Mouse (Mus musculus) layer of hippocampus, postnatal 14 days (tissue): ENCODE results near the gene Wdr86. TPM values are rescaled to one million over a fixed set of nuclear protein-coding genes. Genes with fewer than 3 reads are reported as not detected.

Experiments used
- DNase-seq, 2 experiments: peaks; one replicate each; pipeline ENCODE4 v3.0.0; 2021 to 2022; ENCODE audit warnings: low spot score in 2 of 2, mixed read lengths in 1 of 2
- total RNA-seq, 2 experiments: library from RNA; stranded (reverse); gene quantifications; 2 replicates each; pipeline ENCODE4 v1.2.3; 2021

Wdr86 gene
- total RNA-seq, 2 experiments from 2014 or later = 1.1 to 4.7 TPM

DNA sequence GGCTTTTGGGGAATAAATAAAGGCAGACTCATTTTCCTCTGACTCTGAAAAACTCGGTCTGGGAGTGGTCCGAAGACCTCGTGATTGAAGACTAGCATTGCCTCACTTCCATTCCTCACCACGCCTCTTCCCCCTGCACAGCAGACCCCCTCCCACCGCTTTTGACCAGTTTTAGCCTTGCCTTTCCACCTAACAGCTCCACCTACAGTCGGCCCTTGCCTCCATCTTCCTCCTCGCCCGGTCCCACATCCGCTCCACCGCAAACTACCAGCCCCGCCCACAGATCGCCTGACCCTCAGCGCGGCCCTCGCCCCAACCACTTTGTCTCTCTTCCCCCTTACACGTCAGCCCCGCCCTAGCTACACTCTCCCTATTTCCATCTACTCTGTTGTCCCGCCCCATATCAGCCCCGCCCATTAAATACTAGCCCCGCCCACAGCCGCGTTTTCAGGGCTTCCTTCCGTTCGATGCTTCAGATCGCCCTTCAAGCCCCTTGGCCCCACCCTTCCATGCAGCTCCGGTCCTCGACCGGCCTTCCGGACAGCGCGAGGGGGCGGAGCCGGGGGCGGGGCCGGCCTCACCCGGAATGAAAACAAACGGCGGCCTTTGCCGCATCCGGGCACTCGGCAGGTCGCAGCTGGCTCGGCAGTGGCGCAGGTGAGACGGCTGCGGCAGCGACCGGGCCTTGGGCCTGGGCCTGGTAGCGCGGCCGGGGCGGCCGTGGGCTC lies 45.0 kb downstream of the Wdr86 start, which contains the start of gene Nub1:
Gene Nub1 (plus strand): TSS at position 167 of the 728 bp plus-strand sequence.
- peak; percentile 92 to 98 for DNase-seq

DNA sequence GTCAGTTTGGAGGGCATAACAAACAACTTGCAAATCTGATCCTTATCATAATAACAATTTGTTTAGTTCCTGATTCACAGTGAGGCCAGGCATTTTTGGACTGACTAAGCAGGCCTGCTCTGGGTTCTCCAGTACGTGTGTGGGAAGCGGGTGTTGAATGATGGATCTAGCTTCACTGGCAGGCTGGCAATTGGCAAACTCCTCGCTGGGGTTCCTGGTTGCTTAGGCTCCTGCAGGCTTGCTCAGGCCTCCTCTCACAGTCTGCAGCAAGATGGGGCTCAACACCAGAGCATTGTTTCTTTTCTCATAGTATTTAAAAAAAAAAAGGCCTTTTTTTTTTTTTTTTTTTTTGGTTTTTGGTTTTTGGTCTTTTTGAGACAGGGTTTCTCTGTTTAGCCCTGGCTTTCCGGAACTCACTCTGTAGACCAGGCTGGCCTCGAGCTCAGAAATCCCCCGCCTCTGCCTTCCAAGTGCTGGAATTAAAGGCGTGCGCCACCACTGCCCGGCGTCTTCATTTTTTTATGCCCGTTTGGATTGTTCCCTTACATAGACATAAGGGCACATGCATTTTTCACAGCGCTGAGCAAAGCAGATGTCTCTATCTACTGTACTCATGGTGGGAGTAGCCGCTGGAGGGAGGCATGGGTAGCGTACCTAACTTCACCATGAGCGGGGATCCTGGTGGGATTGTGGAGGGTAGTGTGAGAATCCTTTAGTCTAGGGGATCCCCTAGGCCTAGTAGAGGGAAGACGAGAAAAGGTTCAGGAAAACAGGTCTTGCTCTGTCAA lies 45.8 kb downstream of the Wdr86 start:
- DNase-seq = peak; percentile 49 to 83

DNA sequence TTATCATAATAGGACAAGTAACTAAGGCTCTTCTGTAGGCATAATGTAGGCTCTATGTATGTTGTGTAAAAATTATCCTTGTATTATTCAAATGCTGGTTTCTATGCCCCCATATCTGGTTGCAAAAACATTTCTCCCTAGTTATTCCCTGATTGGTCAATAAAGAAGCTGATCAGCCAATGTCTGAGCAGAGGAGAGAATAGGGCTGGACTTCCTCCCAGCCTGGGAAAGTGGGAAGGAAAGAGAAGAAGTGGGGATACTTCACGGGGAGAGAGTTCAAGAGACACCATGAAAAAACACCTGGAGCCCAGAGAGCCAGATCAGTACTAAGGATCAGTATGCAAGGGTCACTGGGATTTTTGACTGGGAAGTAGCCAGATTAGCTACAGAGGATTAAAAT lies 49.1 kb downstream of the Wdr86 start:
- no peak for DNase-seq

DNA sequence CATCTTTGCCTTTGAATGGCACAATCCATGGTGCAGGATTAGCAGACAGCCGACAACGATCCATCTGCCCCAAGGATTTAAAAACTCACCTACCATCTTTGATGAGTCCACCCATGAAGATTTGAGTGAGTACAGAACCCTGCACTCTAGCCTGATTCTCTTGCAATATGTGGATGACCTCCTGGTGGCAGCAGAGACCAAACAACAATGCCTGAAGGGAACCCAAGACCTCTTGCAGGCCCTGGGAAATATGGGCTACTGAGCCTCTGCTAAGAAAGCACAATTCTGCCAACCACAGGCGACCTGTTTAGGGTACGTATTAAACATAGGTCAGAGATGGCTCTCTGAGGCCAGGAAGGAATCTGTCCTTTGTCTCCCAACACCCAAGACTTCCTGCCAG lies 56.3 kb downstream of the Wdr86 start:
- DNase-seq = peak; percentile 82 to 87

Other genes with a start within 250 kb of the Wdr86 start
- gene Gbx1, start 203.5 kb downstream of the Wdr86 start, total RNA-seq = not detected
- under 1 TPM; 0.28 to 0.33 TPM for gene Asb10, start 189.7 kb downstream of the Wdr86 start, total RNA-seq
- not detected for gene 4931409K22Rik, start 173.9 kb downstream of the Wdr86 start, total RNA-seq
- 10 to 100 TPM; 59.9 to 61.5 TPM for gene Abcf2, start 153.3 kb downstream of the Wdr86 start, total RNA-seq
- gene Chpf2, start 144.0 kb downstream of the Wdr86 start, total RNA-seq = 10 to 100 TPM; 64.3 to 73.2 TPM
- gene Smarcd3, start 106.3 kb downstream of the Wdr86 start, total RNA-seq = 100 to 1,000 TPM; 112 to 113 TPM
- gene Nub1, start 45.2 kb downstream of the Wdr86 start, total RNA-seq = 10 to 100 TPM; 66.5 to 67.0 TPM
- gene Crygn, start 27.3 kb upstream of the Wdr86 start, total RNA-seq = 1 to 10 TPM; 2.3 to 3.3 TPM
- gene Rheb, start 111.9 kb upstream of the Wdr86 start, total RNA-seq = 100 to 1,000 TPM; 111 to 117 TPM